Mouse (Mus musculus) c-Kit-negative CD71-positive TER-119-positive erythroid progenitor cells, embryonic 14.5 days (primary cell): Measurements from ENCODE around the gene Keap1.
"Not testable (repeated sequence)": the region's sequence is repeated elsewhere in the genome, so short reads cannot be mapped to it uniquely, and the experiment has no call there.

Experiments
- DNase-seq: peaks from one replicate; pipeline ENCODE4 v3.0.0-alpha.2; 2013; ENCODE audit warnings: low read depth, low spot score

Keap1 gene

DNA sequence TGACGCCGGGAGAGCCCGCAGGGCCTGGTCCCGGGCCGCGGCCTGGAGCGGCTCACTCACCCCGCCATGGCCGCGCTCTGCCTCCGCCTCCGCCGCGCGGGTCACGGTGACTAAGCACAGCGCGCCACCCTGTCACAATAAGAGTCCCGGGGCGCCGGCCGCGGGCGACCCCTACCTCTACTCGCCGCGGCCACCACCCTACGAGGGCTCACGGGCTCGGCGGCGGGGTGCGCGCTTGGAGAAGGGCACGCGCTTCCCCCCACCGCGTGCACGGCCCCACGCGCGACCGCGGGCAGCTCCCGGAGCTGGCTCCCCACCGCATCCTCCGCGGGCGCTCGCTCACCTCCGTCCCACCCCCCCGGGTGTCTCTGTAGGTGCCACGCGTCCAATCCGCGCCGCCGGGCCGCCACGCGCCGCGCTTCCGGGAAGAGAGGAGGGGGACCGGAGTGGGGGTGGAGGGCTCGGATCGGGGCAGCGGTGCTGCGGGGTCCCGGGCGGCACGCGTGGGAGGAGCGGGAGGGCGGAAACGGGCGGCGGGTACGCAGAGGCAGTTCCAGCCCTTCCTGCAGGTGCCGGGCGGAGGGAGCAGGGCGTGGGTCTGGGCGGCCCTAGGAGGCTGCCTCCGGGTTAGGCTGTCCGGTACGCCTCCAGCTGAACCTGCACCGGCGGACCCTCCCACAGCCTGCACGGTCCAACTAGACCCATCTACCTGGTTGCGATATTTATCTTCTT, at the start of gene Keap1:
Gene Keap1, minus strand, starts transcription at position 629 of the 732 bp plus-strand sequence.
- DNase-seq, result peak; percentile 71

DNA sequence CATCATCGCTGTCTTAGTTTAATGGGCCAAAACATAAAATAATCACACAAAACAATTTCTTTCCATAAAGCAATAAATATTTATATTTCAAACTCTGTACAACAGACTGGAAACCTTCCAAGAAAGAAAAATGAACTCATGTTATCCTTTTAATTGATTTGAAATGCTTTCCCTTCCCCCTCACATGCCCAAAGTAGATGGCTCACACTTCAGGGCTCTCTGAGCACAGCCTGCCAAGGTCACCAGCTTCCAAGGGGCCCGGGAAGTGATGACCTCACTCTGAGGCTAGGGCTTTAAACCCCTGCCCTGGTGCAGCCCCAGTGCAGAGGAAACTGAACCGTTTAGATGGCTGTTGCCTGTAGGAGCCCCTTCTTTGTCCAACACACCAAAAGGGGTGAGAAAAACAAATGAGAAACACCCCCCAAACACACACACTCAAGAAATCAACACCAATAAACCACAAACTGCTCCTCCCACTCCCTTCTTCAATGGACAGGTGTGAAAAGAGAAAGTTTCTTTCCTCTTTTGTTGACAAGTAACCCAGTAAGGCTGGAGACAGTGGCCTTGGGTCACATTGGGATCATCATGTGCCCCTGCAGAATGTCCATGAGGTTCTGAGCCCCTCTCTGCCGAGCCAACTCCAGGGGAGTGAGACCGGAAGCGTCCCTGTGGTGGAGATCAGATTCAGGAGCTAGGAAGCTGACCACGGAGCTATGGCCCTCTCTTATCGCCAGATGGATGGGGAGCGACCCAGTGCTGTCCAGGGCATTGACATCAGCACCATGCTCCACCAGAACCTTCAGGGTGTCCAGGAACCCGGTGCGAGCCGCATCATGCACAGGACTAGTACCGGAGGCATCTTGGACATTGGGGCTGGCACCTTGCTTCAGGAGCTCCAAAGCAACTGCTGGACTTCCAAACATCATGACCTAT, 49.5 kb upstream of the Keap1 start:
- no peak for DNase-seq

DNA sequence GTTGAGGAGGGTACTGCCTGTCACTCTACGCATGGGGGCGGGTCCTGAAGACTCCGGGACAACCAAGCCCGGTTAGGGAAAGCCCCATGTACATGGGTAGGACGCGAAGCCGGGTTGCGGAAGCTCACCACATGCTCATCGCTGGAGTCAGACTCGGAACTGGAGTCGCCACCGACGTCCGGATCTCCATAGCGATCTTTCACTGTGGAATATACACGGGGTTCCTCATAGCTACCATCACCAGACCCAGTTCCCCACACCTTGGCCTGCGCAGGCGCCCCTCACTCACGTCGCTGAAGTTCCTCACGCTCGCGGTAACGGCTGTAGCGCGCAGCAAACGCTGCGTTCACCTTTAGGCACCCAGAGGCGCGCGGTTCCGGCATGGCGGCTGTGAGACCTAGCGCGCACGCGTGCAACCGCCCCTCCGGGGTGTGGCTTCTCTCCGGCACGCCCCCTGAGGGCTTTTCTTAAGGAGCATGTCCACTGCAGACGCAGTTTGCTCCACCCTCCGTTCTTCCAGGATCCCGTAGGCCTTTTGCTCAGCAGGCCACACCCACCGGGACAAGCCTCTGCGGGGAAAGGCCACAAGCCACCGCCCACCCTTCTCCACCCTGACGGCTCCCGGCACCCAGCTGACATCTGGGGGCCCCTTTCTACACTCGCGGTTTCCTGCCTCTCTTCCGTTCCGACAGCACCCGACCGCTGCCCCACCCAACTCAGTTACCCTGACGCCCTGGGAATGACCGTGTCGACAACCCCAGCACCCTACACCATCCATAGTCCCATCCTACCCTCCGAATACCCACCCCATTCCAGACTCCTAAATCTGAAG, 48.6 kb upstream of the Keap1 start, which contains the start of gene Kri1:
Gene Kri1, minus strand, starts transcription at position 399 of the 832 bp plus-strand sequence.
- DNase-seq, result peak; percentile 99

DNA sequence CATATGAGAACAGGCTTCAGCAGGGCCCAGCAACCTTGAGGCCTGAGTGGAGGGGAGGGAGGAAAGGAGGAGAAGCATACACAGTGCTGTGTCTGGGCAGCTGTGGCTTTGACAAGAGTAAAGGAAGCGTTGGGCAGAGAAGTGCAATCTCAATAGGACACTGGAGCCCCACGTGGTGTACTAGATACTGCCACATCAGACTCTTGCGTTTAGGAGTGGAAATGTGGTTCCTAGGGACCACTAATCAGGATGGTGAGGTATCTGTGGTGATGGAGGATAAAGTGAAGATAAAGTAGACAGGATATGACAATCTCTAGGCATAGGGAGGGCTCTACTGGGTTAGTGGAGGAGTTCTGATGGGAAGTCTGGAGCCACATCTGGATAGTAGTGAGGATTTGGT, 47.6 kb upstream of the Keap1 start:
- no peak for DNase-seq

DNA sequence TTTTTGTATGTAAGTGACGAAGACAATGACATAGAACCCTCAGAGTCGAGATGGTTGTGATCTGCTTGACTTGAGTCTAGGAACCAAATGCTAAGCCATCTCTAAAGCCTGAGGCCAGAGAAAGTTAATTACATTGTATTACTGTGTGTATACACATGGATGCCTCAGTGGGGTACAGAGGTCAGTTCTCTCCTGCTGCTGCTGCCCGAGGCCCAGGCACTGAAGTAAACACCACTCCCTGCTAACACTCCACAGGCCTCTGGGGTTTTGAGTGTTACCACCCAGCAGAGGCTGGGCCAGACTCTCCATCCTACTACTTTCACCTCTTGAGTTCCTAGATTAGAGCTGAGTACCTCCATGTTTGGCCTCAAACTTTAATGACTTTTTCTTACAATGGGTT, 44.8 kb upstream of the Keap1 start:
- no peak for DNase-seq

DNA sequence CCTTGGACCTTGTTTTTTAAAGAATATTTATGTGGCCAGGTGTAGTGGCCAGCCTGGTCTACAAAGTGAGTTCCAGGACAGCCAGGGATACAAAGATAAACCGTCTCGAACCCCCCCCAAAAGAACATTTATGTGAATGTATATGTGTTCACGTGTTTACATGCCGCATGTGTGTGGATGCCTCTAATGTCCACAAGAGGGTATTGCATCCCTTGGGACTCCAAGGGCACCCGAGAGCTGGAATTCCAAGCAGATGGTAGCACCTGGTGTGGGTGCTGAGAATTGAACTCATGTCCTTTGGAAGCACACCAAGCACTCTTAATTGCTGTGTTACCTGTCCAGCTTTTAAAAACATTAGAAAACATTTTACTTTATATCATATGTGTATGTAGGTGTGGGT, 44.4 kb upstream of the Keap1 start:
- DNase-seq, result no peak

DNA sequence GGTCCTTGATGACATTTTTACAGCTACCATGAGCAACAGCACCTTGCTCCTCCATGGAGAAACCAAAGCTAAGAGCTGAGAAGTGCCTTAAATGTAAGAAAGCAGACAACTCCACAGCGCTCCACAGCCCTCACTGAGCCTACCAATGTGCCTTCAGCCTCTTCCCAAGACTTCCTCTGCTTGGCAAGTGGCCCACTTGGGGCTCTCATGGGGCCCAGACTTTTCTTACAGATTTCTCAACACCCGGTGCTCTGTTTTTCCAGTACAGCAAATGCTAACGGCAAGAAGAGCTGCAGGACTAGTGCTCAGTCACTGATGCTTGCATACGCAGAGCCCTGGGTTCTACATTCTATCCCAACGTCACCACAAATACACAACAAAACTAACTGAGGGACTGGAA, 38.6 kb upstream of the Keap1 start:
- no peak for DNase-seq

DNA sequence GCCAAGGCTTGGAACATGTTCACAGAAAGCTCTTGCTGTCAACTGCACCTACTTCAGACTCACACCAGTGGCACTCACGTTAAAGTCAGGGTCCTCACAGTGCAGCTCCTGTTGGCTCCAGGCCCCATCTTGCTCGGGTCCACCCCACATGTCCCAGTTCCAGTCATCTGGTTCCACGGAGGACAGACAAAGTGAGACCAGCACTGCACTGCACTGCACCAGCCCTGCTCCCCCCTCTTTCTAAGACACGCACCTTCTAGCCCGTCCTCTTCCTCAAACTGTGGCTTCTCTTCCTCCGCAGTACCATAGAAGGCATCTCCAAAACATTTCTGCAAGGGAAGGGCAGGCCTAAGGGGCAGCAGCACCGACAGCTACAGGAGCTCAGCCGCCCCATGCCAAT, 37.1 kb upstream of the Keap1 start:
- no peak for DNase-seq

DNA sequence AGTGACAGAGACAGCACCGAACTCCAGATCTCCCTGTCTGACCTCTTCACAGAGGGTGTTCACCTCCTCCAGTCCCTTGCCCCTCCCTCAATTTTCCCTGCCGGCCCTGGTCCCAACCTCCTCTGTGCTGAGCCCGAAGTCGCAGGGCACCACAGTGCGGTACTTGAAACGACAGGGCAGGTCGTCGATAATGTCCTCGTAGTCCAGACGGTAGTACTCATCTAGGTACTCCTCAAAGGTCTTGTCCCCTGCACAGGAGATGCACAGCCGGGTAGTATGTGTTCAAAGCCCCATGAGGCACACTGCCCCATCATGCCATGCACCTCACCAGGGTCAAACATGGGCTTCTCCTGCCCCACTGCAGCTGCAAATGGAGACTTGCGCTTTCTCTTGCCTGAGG, 36.6 kb upstream of the Keap1 start:
- DNase-seq, result no peak

DNA sequence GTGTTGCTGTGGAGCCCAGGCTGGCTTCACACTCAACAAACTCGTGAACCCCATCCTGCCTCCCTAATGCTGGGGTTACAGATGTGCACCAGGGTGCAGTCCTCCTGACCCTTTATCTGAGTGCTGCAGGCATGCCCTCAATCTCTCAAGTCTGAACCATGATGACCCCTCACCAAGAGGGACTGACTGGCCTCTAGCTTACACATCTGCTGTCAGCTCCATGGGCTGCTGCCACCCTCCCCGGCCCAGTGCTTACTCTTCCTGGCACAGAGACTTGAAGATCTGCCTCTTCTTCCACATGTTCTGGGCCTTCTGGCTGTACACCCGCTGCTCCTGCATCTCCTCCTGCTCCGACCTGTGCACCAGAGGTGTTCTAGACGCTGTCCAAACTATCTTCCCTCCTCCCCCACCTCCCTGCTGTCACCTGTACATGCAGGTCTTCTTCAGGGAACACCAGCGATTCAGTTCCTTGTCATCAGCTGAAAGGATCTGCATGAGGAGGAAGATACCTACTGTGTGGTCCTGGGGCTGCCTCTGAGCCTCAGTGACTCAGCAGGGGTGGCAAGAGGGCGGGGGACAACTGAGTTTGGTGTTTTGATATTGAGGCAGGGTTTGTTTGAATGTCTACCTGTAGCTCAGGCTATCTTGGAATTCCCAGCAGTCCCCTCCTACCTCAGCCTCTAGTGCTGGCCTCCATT, 36.0 kb upstream of the Keap1 start:
- DNase-seq, result no peak

DNA sequence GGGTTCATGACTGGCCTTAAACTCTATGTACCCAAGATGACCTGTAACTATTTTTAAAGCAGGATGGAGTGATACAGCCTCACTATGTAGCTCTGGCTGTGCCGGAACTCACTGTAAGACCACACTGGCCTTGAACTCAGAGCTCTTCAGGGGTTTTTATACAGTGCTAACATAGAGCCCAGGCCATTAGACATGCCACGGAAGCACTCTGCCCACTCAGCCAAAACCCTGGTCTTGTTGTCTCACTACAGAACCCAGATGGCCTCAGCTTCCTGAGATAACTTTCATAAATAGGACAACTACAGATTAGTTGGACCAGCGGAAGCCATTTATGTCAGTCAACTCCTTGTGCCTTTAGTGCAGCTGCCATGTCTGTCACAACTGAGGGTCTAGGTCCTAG, 35.2 kb upstream of the Keap1 start:
- no peak for DNase-seq

DNA sequence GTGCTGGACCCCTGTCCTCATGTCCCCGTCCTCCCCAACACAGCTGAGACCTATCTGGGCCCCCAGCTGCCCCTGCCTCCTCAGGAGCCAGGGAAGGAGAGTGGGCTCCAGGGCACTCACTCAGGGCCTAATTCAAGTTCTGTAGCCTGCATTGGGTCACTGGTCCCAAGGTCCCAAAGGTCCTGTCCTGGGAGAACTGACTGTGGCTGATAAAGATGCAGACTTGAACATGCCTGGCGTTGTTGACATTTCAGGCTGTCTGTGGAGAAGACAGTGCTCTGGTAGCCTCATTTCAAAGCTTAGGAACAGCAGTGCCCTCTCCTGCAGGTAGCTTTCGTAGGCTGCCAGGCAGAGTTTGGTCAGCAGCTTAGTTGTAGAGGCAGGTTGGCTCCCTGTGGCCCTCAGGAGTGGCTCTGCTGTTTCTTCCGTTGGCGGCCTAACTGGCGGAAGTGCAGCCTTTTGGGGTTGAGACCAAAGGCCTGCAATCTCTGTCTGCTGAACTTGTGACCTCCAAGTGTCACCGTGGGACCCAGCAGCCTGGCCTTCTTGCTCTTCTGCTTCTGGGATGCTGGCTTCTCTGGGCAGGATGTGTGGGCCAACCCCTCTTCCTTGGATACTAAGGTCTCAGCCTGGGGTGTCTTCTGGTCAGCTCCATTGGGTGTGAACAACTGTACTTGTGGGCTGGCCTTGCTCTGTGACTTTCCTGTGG, 34.5 kb upstream of the Keap1 start:
- no peak for DNase-seq

DNA sequence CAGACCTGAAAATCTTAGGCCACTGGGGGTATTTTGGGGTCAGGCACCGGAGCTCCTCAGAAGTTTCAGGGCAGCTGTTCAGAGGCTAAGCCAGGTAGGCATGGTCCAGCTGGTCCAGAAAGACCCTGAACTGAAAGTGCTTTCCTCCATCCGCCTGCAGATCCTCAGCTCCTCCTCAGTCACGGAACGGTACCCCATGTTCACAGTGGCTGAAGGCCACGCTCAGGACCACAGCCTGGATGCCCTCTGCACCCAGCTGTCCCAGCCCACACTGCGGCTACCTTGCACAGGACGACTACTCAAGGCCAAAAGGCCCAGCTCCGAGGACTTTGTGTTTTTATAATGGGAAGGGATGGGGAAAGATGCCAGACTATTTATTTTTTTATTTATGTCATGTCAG, 33.9 kb upstream of the Keap1 start:
- no peak for DNase-seq

DNA sequence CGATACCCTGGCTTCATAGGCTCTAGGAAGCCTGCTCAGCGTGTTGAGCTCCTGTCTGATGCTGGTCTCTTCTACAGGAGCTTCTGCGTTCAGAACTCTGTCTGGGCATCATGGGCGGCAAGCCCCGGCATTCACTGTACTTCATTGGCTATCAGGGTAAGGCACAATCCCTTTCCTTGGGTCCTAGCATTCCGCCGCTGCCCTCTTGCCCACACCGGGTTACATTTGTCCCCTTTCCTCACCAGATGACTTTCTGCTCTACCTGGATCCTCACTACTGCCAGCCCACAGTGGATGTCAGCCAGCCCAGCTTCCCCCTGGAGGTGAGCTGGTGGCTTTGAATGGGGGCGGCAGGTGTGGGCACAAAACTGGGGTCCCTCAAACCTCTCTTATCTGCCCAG, 33.2 kb upstream of the Keap1 start:
- no peak for DNase-seq

DNA sequence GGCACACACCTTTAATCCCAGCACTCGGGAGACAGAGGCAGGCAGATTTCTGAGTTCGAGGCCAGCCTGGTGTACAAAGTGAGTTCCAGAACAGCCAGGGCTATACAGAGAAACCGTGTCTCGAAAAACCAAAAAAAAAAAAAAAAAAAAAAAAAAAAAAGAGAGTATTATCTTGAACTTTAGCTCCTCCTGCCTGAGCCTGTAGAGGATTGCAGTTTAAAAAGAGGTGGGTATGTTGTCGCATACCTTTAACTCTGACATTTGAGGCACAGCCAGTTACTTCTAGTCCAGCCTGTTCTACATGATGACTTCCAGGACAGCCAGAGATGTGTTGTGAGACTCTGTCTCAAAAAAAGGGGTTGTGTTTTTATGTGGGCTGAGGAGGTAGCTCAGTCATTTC, 30.4 kb upstream of the Keap1 start:
- not testable (repeated sequence) for DNase-seq

DNA sequence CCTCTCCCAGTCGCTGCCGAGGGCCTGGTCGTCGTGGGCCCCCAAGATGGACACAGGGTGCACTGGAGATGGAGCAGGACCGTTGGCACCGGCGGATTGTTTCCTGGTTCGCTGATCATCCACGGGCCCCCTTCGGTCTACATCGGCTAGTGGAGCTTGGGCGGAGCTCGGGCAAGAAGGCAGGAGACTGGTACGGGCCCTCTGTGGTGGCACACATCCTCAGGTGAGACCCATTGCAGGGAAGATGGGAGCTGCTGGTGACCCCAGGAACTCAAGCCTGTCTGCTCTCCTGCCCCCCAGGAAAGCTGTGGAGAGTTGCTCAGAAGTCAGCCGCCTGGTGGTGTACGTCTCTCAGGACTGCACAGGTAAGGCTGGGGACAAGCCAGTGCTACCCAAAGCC, 29.1 kb upstream of the Keap1 start:
- DNase-seq, result no peak

DNA sequence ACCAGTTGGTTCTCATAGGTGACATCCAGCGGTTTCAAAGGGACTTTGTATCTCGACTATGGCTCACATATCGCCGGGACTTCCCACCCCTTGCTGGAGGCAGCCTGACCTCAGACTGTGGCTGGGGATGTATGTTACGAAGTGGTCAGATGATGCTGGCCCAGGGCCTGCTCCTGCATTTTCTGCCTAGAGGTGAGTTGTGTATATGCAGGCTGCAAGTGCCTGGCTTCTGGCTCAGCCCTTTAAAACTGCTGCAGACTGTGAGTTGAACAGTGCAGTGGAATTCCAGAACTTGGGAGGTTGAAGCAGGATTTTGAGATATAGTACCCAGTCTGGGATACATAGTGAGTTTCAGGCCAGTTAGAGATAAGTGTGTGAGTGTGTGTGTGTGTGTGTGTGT, 27.7 kb upstream of the Keap1 start:
- DNase-seq, result no peak

DNA sequence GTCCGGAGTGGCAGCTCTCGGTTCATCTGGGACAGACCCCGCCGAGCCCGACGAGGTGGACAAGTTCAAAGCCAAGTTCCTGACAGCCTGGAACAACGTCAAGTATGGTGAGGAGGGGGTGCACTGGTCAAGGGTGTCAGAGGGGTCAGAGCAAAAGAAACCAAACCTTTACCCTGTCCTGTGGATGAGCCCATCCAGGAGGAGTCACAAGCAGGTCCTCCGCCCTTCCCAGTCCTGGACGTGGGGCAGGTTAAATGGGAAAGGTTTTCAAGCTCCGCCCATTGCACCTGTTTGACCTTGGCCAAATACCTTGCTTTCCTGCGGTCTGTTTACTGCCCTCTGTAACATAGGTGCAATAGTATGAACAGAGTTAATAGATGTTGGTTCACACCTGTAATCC, 26.4 kb upstream of the Keap1 start:
- no peak for DNase-seq

DNA sequence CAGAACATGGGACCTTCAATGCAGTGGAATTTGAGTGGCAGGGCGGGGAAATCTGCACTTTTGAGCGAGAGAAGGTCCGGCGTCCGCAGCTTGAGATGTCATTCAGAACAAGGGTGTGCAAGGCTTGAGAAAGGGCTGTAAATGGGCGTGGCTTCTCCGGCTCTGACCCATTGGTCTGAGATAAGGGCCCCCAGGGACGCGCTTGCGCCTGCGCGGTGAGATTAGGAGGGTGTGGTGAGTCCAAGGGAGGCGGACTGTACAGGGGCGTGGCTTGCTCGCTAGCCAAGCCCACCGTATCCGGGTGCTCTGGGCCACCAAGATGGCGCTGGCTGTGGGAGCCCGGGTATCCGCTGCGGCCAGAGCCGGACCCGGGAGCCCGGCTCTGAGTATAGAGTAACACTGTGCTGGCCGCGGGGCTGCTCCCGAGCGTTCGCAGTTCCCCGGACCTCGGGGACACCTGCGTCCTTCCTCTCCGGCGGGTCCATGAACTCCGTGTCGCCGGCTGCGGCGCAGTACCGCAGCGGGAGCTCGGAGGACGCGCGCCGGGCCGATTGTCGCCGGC, 25.9 kb upstream of the Keap1 start, which contains the start of gene Atg4d:
Gene Atg4d, plus strand, starts transcription at position 294 of the 562 bp plus-strand sequence.
- peak; percentile 99 for DNase-seq

DNA sequence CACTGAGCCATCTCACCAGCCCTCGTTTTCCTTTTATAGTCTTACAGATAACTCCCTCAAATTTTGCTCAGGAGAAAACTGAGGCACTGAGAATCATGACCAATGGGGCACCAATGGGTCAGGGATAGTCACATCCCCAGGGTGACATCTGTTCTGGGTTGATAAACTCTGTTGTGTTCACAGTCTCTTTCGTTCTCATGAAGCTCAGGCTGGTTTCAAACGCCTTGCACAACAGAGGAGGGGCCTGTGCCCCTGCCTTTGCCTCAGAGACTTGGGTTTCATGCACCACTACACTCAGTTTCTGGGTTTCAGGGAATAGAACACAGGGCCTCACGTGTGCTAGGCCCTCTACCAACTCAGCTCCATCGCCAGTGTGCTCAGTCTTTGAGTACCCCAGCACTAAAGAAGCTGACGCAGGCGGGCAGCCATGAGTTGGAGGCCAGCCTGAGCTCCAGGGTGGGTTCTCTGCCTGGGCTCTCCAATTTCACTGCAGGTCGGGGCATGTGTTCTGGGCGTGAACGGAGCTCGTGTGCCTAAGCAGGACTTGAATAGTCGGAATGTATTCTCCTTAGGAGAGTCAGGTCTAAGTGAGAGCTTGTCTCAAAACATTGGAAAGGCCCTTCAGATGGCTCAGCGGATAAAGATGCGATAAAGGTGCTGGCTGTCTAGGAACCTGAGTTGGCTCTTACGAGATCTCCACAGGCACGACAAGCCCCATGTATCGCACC, 25.3 kb upstream of the Keap1 start:
- peak; percentile 81 for DNase-seq
